Mouse (Mus musculus): Measurements from ENCODE around the gene Myom1.

- TF ChIP-seq POLR2A (IDR thresholded peaks at IDR 0.05; ENCODE audit: control insufficient read depth, low read depth, low read length) (no peak), CTCF (IDR thresholded peaks at IDR 0.05; ENCODE audit: control insufficient read depth, insufficient read depth, insufficient replicate concordance, low read depth, low read length) (no peak)
Observed at GRCm38 (mm10) chr17:71142068-71142467, 139.6 kb downstream of the Myom1 start.
